In genomic region chr13:109714581-109714980, GRCm38 (mm10) we compare ENCODE assay signal across 26 mouse cellular contexts.
"Had no signal": no experiment of that assay in that cellular context is flagged by ENCODE, and none has a peak within 500 bp of the region (broad histone marks: within the 10 kb centered on the region; RNA-seq: fewer than 3 reads in every experiment).

No protein-coding gene starts in this region.

- H3K36me3 ChIP-seq: embryonic facial prominence, embryonic 10.5 days; embryonic facial prominence, embryonic 12.5 days; embryonic facial prominence, embryonic 13.5 days; embryonic facial prominence, embryonic 15.5 days; forebrain, embryonic 10.5 days; forebrain, embryonic 12.5 days; forebrain, embryonic 15.5 days had no signal

- H3K4me1 ChIP-seq: embryonic facial prominence, embryonic 15.5 days; forebrain, embryonic 10.5 days; forebrain, embryonic 12.5 days; forebrain, embryonic 13.5 days; forebrain, embryonic 15.5 days had no signal

- H3K4me3 ChIP-seq: embryonic facial prominence, embryonic 10.5 days; embryonic facial prominence, embryonic 12.5 days; embryonic facial prominence, embryonic 13.5 days; embryonic facial prominence, embryonic 15.5 days; erythroblast, embryonic 14.5 days; forebrain, embryonic 10.5 days; forebrain, embryonic 12.5 days; forebrain, embryonic 13.5 days; forebrain, embryonic 15.5 days; gastrocnemius, adult 2 months; heart, adult 2 months had no signal

- H3K9ac ChIP-seq: embryonic facial prominence, embryonic 12.5 days; embryonic facial prominence, embryonic 13.5 days; embryonic facial prominence, embryonic 15.5 days; forebrain, embryonic 12.5 days; forebrain, embryonic 13.5 days; forebrain, embryonic 15.5 days; forebrain, postnatal 0 days had no signal

- H3K27ac ChIP-seq: embryonic facial prominence, embryonic 10.5 days; embryonic facial prominence, embryonic 12.5 days; embryonic facial prominence, embryonic 13.5 days; embryonic facial prominence, embryonic 15.5 days; forebrain, embryonic 10.5 days; forebrain, embryonic 12.5 days; forebrain, embryonic 13.5 days; forebrain, embryonic 15.5 days; gastrocnemius, adult 2 months; heart, adult 2 months had no signal

- H3K27me3 ChIP-seq: embryonic facial prominence, embryonic 12.5 days; embryonic facial prominence, embryonic 13.5 days; embryonic facial prominence, embryonic 15.5 days; forebrain, embryonic 12.5 days; forebrain, embryonic 13.5 days; forebrain, embryonic 15.5 days had no signal

- DNase-seq: cerebellum, adult 2 months; cerebellum, adult 8-10 months; cerebellum, adult 9-11 months; cerebellum, postnatal 10 days; cerebellum, postnatal 14 days; cerebellum, postnatal 25 days; cerebellum, postnatal 36 days; embryo, embryonic 11 days; forebrain, postnatal 0 days; gastrocnemius, adult 2 months; gastrocnemius, postnatal 10 days; gastrocnemius, postnatal 14 days; gastrocnemius, postnatal 25 days; gastrocnemius, postnatal 36 days; heart, adult 11 months; heart, adult 18-20 months; heart, adult 2 months had no signal

- H3K4me2 ChIP-seq: embryonic facial prominence, embryonic 12.5 days; embryonic facial prominence, embryonic 13.5 days; embryonic facial prominence, embryonic 15.5 days; forebrain, embryonic 12.5 days; forebrain, embryonic 13.5 days; forebrain, embryonic 15.5 days had no signal
